Mouse (Mus musculus) CH12.LX (cell line): Measurements from ENCODE around the gene Fnip1. TPM values are rescaled to one million over a fixed set of nuclear protein-coding genes. Genes with fewer than 3 reads are reported as not detected.

Experiments
- DNase-seq: peaks from one replicate; pipeline ENCODE4 v3.0.0-alpha.2; 2013; ENCODE audit errors: extremely low read depth
- H3K27ac ChIP-seq: 2 replicates; pipeline ENCODE4 v1.5.1; 2012; ENCODE audit warnings: low read depth, mild to moderate bottlenecking, control low read depth, moderate library complexity; ENCODE audit not compliant: insufficient read depth
- H3K27me3 ChIP-seq: replicated peaks from 2 replicates; pipeline ENCODE3; 2012; ENCODE audit warnings: inconsistent platforms
- H3K36me3 ChIP-seq, 2 experiments: replicated peaks in 1 of 2; 2 replicates each; pipeline versions ENCODE3 to v1.6.1; 2012; ENCODE audit warnings: inconsistent platforms in 1 of 2, low read length in 1 of 2, mild to moderate bottlenecking in 1 of 2, mixed read lengths in 1 of 2, moderate library complexity in 1 of 2; ENCODE audit not compliant: control insufficient read depth in 1 of 2, insufficient read depth in 1 of 2
- H3K4me1 ChIP-seq, 2 experiments: 2 replicates each; pipeline ENCODE4 v1.6.1; 2012; ENCODE audit warnings: inconsistent platforms in 1 of 2, moderate library complexity in 1 of 2; ENCODE audit not compliant: insufficient read depth in 2 of 2, control insufficient read depth in 1 of 2
- H3K4me2 ChIP-seq: 2 replicates; pipeline ENCODE4 v1.6.1; 2012; ENCODE audit warnings: low read depth, mild to moderate bottlenecking, control low read depth; ENCODE audit not compliant: poor library complexity, insufficient read depth, severe bottlenecking
- H3K4me3 ChIP-seq, 3 experiments: fragments of 150-350 bp in 1 of 3; sonication (generic) in 1 of 3; replicated peaks in 1 of 3; 2 replicates each; pipeline versions ENCODE3 to v1.5.1; 2011 to 2012; ENCODE audit warnings: low read depth in 2 of 3, low read length in 2 of 3, mild to moderate bottlenecking in 2 of 3, moderate library complexity in 2 of 3, control low read depth in 1 of 3, improper control_type of control experiment in 1 of 3, inconsistent platforms in 1 of 3, mixed read lengths in 1 of 3; ENCODE audit not compliant: poor library complexity in 1 of 3
- H3K79me2 ChIP-seq: replicated peaks from 2 replicates; pipeline ENCODE4 v1.6.1; 2012; ENCODE audit warnings: mild to moderate bottlenecking, moderate library complexity; ENCODE audit not compliant: control insufficient read depth, poor library complexity, insufficient read depth, severe bottlenecking; ENCODE audit errors: extremely low read depth
- H3K9ac ChIP-seq: 2 replicates; pipeline ENCODE4 v1.6.1; 2012; ENCODE audit warnings: low read depth, mild to moderate bottlenecking, control low read depth, moderate library complexity; ENCODE audit not compliant: insufficient read depth
- H3K9me3 ChIP-seq: replicated peaks from 2 replicates; pipeline ENCODE3; 2012; ENCODE audit warnings: low read length, inconsistent platforms, mixed read lengths
- BHLHE40 ChIP-seq: IDR thresholded peaks from 2 replicates; pipeline ENCODE4 v1.6.1; 2011; ENCODE audit warnings: mild to moderate bottlenecking, low read depth, low read length, improper control_type of control experiment
- CHD1 ChIP-seq: IDR thresholded peaks from 2 replicates; pipeline ENCODE4 v1.6.1; 2012; ENCODE audit warnings: low read depth, low read length, improper control_type of control experiment, inconsistent platforms
- CHD2 ChIP-seq: IDR thresholded peaks from 2 replicates; pipeline ENCODE4 v1.6.1; 2011; ENCODE audit warnings: low read length, improper control_type of control experiment
- CTCF ChIP-seq, 2 experiments: IDR thresholded peaks in 1 of 2; conservative IDR thresholded peaks in 1 of 2; 2 replicates each; pipeline ENCODE4 v1.5.1; 2011 to 2012; ENCODE audit warnings: low read depth in 2 of 2, low read length in 2 of 2, improper control_type of control experiment in 1 of 2, inconsistent platforms in 1 of 2, mild to moderate bottlenecking in 1 of 2, moderate library complexity in 1 of 2
- E2F4 ChIP-seq: IDR thresholded peaks from 2 replicates; pipeline ENCODE4 v1.6.1; 2011; ENCODE audit warnings: low read depth, low read length, improper control_type of control experiment; ENCODE audit not compliant: insufficient replicate concordance
- EP300 ChIP-seq: IDR thresholded peaks from 2 replicates; pipeline ENCODE4 v1.6.1; 2011; ENCODE audit warnings: low read length, improper control_type of control experiment
- GABPA ChIP-seq: IDR thresholded peaks from 2 replicates; pipeline ENCODE4 v1.6.1; 2012; ENCODE audit warnings: low read depth, low read length, improper control_type of control experiment, inconsistent platforms; ENCODE audit not compliant: insufficient replicate concordance
- HCFC1 ChIP-seq: IDR thresholded peaks from 2 replicates; pipeline ENCODE4 v1.6.1; 2012; ENCODE audit warnings: low read depth, mild to moderate bottlenecking, inconsistent platforms, low read length, improper control_type of control experiment
- JUN ChIP-seq: IDR thresholded peaks from 2 replicates; pipeline ENCODE4 v1.6.1; 2011; ENCODE audit warnings: low read depth, mild to moderate bottlenecking, low read length, improper control_type of control experiment, moderate library complexity; ENCODE audit not compliant: insufficient read depth
- JUND ChIP-seq: conservative IDR thresholded peaks from 2 replicates; pipeline ENCODE4 v1.6.1; 2011; ENCODE audit warnings: low read depth, low read length, improper control_type of control experiment
- MAFK ChIP-seq: IDR thresholded peaks from 2 replicates; pipeline ENCODE4 v1.6.1; 2011; ENCODE audit warnings: low read length, improper control_type of control experiment; ENCODE audit not compliant: insufficient replicate concordance
- MAX ChIP-seq: IDR thresholded peaks from 2 replicates; pipeline ENCODE4 v1.6.1; 2011; ENCODE audit warnings: low read length, improper control_type of control experiment
- MXI1 ChIP-seq: IDR thresholded peaks from 2 replicates; pipeline ENCODE4 v1.6.1; 2011; ENCODE audit warnings: mild to moderate bottlenecking, low read depth, low read length, improper control_type of control experiment
- MYC ChIP-seq: IDR thresholded peaks from 2 replicates; pipeline ENCODE4 v1.6.1; 2011; ENCODE audit warnings: low read depth, mild to moderate bottlenecking, improper control_type of control experiment, low read length
- POLR2A ChIP-seq: IDR thresholded peaks from 2 replicates; pipeline ENCODE4 v1.6.1; 2011; ENCODE audit warnings: low read depth, mild to moderate bottlenecking, improper control_type of control experiment, low read length
- RAD21 ChIP-seq: IDR thresholded peaks from 2 replicates; pipeline ENCODE4 v1.6.1; 2011; ENCODE audit warnings: low read depth, mild to moderate bottlenecking, low read length, improper control_type of control experiment, moderate library complexity
- SIN3A ChIP-seq: IDR thresholded peaks from 2 replicates; pipeline ENCODE4 v1.6.1; 2012; ENCODE audit warnings: low read length, improper control_type of control experiment, inconsistent platforms
- SMC3 ChIP-seq: IDR thresholded peaks from 2 replicates; pipeline ENCODE4 v1.6.1; 2011; ENCODE audit warnings: low read depth, low read length, improper control_type of control experiment
- TBP ChIP-seq: conservative IDR thresholded peaks from 2 replicates; pipeline ENCODE4 v1.6.1; 2011; ENCODE audit warnings: low read depth, low read length, improper control_type of control experiment
- TCF12 ChIP-seq: IDR thresholded peaks from 2 replicates; pipeline ENCODE4 v1.6.1; 2014; ENCODE audit warnings: low read depth, mild to moderate bottlenecking, inconsistent platforms, low read length, improper control_type of control experiment
- USF1 ChIP-seq: IDR thresholded peaks from 2 replicates; pipeline ENCODE4 v1.6.1; 2014; ENCODE audit warnings: low read depth, mild to moderate bottlenecking, inconsistent platforms, low read length, improper control_type of control experiment
- USF2 ChIP-seq: conservative IDR thresholded peaks from 2 replicates; pipeline ENCODE4 v1.6.1; 2011; ENCODE audit warnings: low read depth, low read length, improper control_type of control experiment
- ZKSCAN1 ChIP-seq: IDR thresholded peaks from 2 replicates; pipeline ENCODE4 v1.6.1; 2012; ENCODE audit warnings: low read depth, inconsistent platforms, low read length, improper control_type of control experiment, borderline replicate concordance
- ZMIZ1 ChIP-seq: IDR thresholded peaks from 2 replicates; pipeline ENCODE4 v1.6.1; 2012; ENCODE audit warnings: low read depth, mild to moderate bottlenecking, inconsistent platforms, low read length, improper control_type of control experiment
- dilution Hi-C: fragments of 300-500 bp; cut with MboI; formaldehyde crosslinking; loops from 2 replicates; pipeline ENCODE4 v1.14.3; 2020; ENCODE audit warnings: low sequenced_read_pairs; ENCODE audit not compliant: extremely low pct_unique_long_range_greater_than_20kb, extremely low pct_ligation_motif_present
- in situ Hi-C: fragments of 300-500 bp; cut with MboI; formaldehyde crosslinking; loops from 3 replicates; pipeline ENCODE4 v1.14.3; 2019; ENCODE audit warnings: low sequenced_read_pairs, low pct_ligation_motif_present, low pct_unique_long_range_greater_than_20kb, mixed read lengths
- polyA plus RNA-seq: library from polyadenylated mRNA; unstranded; fragments of >175 nt; gene quantifications from 2 replicates; pipeline ENCODE4 v1.2.1, GENCODE M21; 2012; ENCODE audit warnings: low read depth; ENCODE audit not compliant: insufficient read length
- total RNA-seq, 2 experiments: library from RNA; depleted of rRNA; stranded (reverse); fragments of 300-350 nt in 1 of 2; fragments of >200 nt in 1 of 2; gene quantifications; 2 replicates each; pipeline ENCODE4 v1.2.3; 2012 to 2014

Gene Fnip1
- total and polyA plus RNA-seq, 3 experiments: 15.4 to 24.5 (median 21.8) TPM

DNA sequence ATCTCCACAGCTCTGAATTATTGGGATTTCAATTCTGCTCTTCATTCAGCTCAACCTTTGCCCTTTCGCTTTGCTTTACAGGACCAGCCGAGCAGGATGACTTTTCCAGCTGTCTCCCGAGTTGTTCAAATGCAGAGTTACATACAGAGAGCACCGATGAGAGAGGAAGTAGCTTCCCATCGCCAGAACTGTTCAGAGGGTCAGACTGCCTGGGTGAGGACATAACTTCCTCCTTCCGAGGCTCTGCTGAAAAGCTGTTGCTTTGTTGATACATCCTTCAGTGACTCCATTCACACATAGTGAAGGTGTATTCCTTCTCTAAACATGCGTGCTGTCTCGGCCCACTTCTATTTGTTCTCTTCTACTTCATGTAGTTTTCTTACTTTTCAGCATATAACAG, 47.6 kb upstream of the Fnip1 start:
- no peaks in the 10 kb centered on the region for H3K27me3 ChIP-seq
- no peak overlapping the region for H3K4me3 ChIP-seq
- H3K9ac ChIP-seq: no peak overlapping the region
- H3K4me1 ChIP-seq: peaks cover 6 to 23% of the 10 kb centered on the region in 2 experiments
- TF ChIP-seq HCFC1 (no peak), MAFK (no peak), MAX (no peak), TCF12 (no peak), ZMIZ1 (no peak)
- in situ Hi-C loops (no loop called here), dilution Hi-C loops (no loop called here)
- no peak overlapping the region for H3K4me2 ChIP-seq
- no peak for DNase-seq
- no peak overlapping the region for H3K27ac ChIP-seq
- H3K79me2 ChIP-seq: no peaks in the 10 kb centered on the region
- no peaks in the 10 kb centered on the region for H3K9me3 ChIP-seq
- no peaks in the 10 kb centered on the region for H3K36me3 ChIP-seq

DNA sequence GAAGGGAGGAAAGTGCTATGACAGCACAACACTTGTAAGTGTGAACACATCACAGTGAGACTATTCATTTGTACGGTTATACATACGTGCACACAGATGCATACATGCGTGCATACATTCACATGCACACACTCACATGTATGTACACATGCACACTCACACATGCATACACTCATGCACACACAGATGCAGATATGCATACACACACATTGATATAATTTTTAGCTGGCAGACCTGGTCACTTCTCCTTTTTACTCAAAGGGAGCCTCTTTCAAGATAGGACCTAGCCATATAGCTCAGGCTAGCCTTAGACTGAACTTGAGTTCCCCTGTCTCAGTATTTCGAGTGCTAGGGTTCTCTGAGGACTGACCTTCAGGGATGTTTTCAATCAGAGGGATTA, 46.7 kb upstream of the Fnip1 start:
- no peaks in the 10 kb centered on the region for H3K36me3 ChIP-seq
- no peaks in the 10 kb centered on the region for H3K27me3 ChIP-seq
- no peak overlapping the region for H3K4me2 ChIP-seq
- TF ChIP-seq MAX (no peak), MXI1 (no peak), E2F4 (no peak), CHD1 (no peak), CTCF (conservative IDR thresholded peaks at IDR 0.05 in 1 of 2, IDR thresholded peaks at IDR 0.05 in 1 of 2; ENCODE audit: low read depth in 2 of 2, low read length in 2 of 2) (no peak), ZKSCAN1 (no peak), CHD2 (no peak), USF2 (no peak), JUND (no peak), JUN (no peak), TBP (no peak), EP300 (no peak), GABPA (no peak), RAD21 (no peak), SMC3 (no peak), SIN3A (no peak), MYC (no peak), BHLHE40 (no peak), USF1 (no peak), POLR2A (no peak)
- dilution Hi-C loops: no loop called here
- no peak overlapping the region for H3K9ac ChIP-seq
- H3K27ac ChIP-seq: no peak overlapping the region
- no peaks in the 10 kb centered on the region for H3K79me2 ChIP-seq
- peaks cover 8 to 29% of the 10 kb centered on the region in 2 experiments for H3K4me1 ChIP-seq
- no peaks in the 10 kb centered on the region for H3K9me3 ChIP-seq
- no peak overlapping the region for H3K4me3 ChIP-seq
- no peak for DNase-seq
- in situ Hi-C loops: no loop called here
